Comparison of ENCODE assay signal across 9 mouse cellular contexts in the genomic region with DNA sequence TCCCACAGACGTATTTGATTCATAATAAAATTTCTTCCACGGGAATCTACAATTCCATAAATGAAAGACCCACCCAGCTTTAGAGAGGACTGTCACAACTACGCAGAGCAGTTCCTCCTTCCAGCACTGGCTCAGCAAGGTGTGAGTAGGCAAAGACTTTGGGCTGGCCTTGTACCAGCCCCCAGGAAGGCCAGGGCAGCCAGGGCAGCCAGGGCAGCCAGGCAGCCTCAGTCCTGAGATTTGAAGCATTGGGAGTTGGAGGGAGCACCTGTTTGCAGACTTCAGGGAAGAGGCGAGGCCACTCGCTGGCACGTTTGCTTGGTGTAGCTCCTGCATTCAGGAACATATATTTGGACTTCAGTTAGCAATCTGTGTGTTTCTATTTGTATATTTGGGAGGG.
DNase-seq lines count a peak whose midpoint lies in the region; ATAC-seq lines count a peak whose summit lies in the region.
"Had no signal": no experiment of that assay in that cellular context is flagged by ENCODE, and none has a peak within 500 bp of the region (broad histone marks: within the 10 kb centered on the region; RNA-seq: fewer than 3 reads in every experiment).

No protein-coding gene starts in this region.

- DNase-seq in kidney, adult 18-20 months = peak; percentile 10
- no peak for DNase-seq in kidney, postnatal 25 days
- DNase-seq in embryonic facial prominence, embryonic 11.5 days (ENCODE audit: low spot score) = no peak
- DNase-seq in hindbrain, embryonic 14.5 days (ENCODE audit: low spot score) = no peak
- no peak for DNase-seq in right cerebral cortex, postnatal 25 days
- DNase-seq in ovary, postnatal 36 days (ENCODE audit: low spot score) = no peak
- DNase-seq: adrenal gland, postnatal 14 days had no signal

- no peak overlapping the region for H3K4me3 ChIP-seq in embryonic facial prominence, embryonic 11.5 days (ENCODE audit: low read depth, low read length)
- no peak overlapping the region for H3K4me3 ChIP-seq in hindbrain, embryonic 14.5 days (replicated peaks; ENCODE audit: low read length)
- peak overlapping the region; percentile 28; the same call in 1 of the 2 replicates for H3K4me3 ChIP-seq in midbrain, embryonic 15.5 days

- peaks cover 43% of the 10 kb centered on the region for H3K27me3 ChIP-seq in embryonic facial prominence, embryonic 11.5 days (ENCODE audit: control insufficient read depth, insufficient read depth, low read length)
- peaks cover 50% of the 10 kb centered on the region for H3K27me3 ChIP-seq in hindbrain, embryonic 14.5 days (ENCODE audit: control insufficient read depth, insufficient read depth, low read length)
- H3K27me3 ChIP-seq in midbrain, embryonic 15.5 days (replicated peaks) = peaks cover 14% of the 10 kb centered on the region

- H3K9me3 ChIP-seq in embryonic facial prominence, embryonic 11.5 days (replicated peaks; ENCODE audit: control insufficient read depth, low read length) = no peaks in the 10 kb centered on the region
- H3K9me3 ChIP-seq in hindbrain, embryonic 14.5 days (ENCODE audit: control insufficient read depth, low read length) = no peaks in the 10 kb centered on the region
- H3K9me3 ChIP-seq in midbrain, embryonic 15.5 days = no peaks in the 10 kb centered on the region

- ATAC-seq in embryonic facial prominence, embryonic 11.5 days (replicated peaks; ENCODE audit: insufficient number of reproducible peaks, low FRiP score, low TSS enrichment, low read depth) = no peak
- ATAC-seq in hindbrain, embryonic 14.5 days (ENCODE audit: low FRiP score) = no peak
- peak; percentile 28; the same call in 1 of the 2 replicates for ATAC-seq in midbrain, embryonic 15.5 days (replicated peaks)
- ATAC-seq in megakaryocyte, adult 5-6 weeks (ENCODE audit: poor library complexity, severe bottlenecking) = no peak

- peak overlapping the region; percentile 36 for H3K4me2 ChIP-seq in embryonic facial prominence, embryonic 11.5 days (ENCODE audit: low read depth, low read length)
- peak overlapping the region; percentile 52 for H3K4me2 ChIP-seq in hindbrain, embryonic 14.5 days (replicated peaks)
- H3K4me2 ChIP-seq in midbrain, embryonic 15.5 days = peak overlapping the region; percentile 51

- no peaks in the 10 kb centered on the region for H3K36me3 ChIP-seq in embryonic facial prominence, embryonic 11.5 days (replicated peaks; ENCODE audit: control insufficient read depth, insufficient read depth, low read depth, low read length)
- H3K36me3 ChIP-seq in hindbrain, embryonic 14.5 days (replicated peaks; ENCODE audit: control insufficient read depth, insufficient read depth) = no peaks in the 10 kb centered on the region
- H3K36me3 ChIP-seq in midbrain, embryonic 15.5 days (replicated peaks) = no peaks in the 10 kb centered on the region

- no peak overlapping the region for H3K9ac ChIP-seq in embryonic facial prominence, embryonic 11.5 days (replicated peaks; ENCODE audit: low read length)
- H3K9ac ChIP-seq in hindbrain, embryonic 14.5 days = no peak overlapping the region
- H3K9ac ChIP-seq in midbrain, embryonic 15.5 days = no peak overlapping the region

- H3K4me1 ChIP-seq in embryonic facial prominence, embryonic 11.5 days (ENCODE audit: control insufficient read depth, insufficient read depth, low read length) = peaks cover 2% of the 10 kb centered on the region; the same call in 1 of the 2 replicates
- peaks cover 20% of the 10 kb centered on the region for H3K4me1 ChIP-seq in hindbrain, embryonic 14.5 days (replicated peaks; ENCODE audit: control insufficient read depth, insufficient read depth, low read length)
- H3K4me1 ChIP-seq in midbrain, embryonic 15.5 days = peaks cover 32% of the 10 kb centered on the region

- WGBS in embryonic facial prominence, embryonic 11.5 days = 6% methylated on average over 6 of the region's 6 CpGs
- WGBS in hindbrain, embryonic 14.5 days = 7% methylated on average over 6 of the region's 6 CpGs
- 11% methylated on average over 6 of the region's 6 CpGs for WGBS in midbrain, embryonic 15.5 days

- no peak overlapping the region for H3K27ac ChIP-seq in embryonic facial prominence, embryonic 11.5 days (replicated peaks; ENCODE audit: low read depth, low read length)
- H3K27ac ChIP-seq in hindbrain, embryonic 14.5 days = peak overlapping the region; percentile 65; the same call in 1 of the 2 replicates
- peak overlapping the region; percentile 62 for H3K27ac ChIP-seq in midbrain, embryonic 15.5 days
